Mouse (Mus musculus) heart, embryonic 11.5 days (tissue): ENCODE results near the gene Rassf5. TPM values are rescaled to one million over a fixed set of nuclear protein-coding genes. Genes with fewer than 3 reads are reported as not detected.
A peak's percentile ranks its signal among the peaks of the same experiment; 100 is the strongest.

Experiments used
- ATAC-seq: fragments of 200-750 bp; cut with Nextera tagmentation; replicated peaks from 2 replicates; pipeline ENCODE4 v1.8.0; 2017; ENCODE audit warnings: moderate library complexity; ENCODE audit not compliant: insufficient number of reproducible peaks, low FRiP score, low TSS enrichment
- H3K27ac ChIP-seq: fragments of 300-500 bp; sonication (generic); 2 replicates; pipeline ENCODE4 v1.5.1; 2014; ENCODE audit warnings: mild to moderate bottlenecking, low read depth, low read length
- H3K27me3 ChIP-seq: fragments of 300-500 bp; sonication (generic); 2 replicates; pipeline ENCODE4 v1.6.1; 2014; ENCODE audit warnings: mild to moderate bottlenecking, low read length, mixed read lengths; ENCODE audit not compliant: control insufficient read depth, insufficient read depth
- H3K36me3 ChIP-seq: fragments of 300-500 bp; sonication (generic); 2 replicates; pipeline ENCODE4 v1.6.1; 2014; ENCODE audit warnings: mild to moderate bottlenecking, low read length, moderate library complexity, mixed read lengths; ENCODE audit not compliant: control insufficient read depth, insufficient read depth
- H3K4me1 ChIP-seq: fragments of 300-500 bp; sonication (generic); 2 replicates; pipeline ENCODE4 v1.6.1; 2014; ENCODE audit warnings: low read length; ENCODE audit not compliant: control insufficient read depth, insufficient read depth
- H3K4me2 ChIP-seq: fragments of 300-500 bp; sonication (generic); 2 replicates; pipeline ENCODE4 v1.6.1; 2014; ENCODE audit warnings: mild to moderate bottlenecking, moderate library complexity
- H3K4me3 ChIP-seq: fragments of 300-500 bp; sonication (generic); 2 replicates; pipeline ENCODE4 v1.5.1; 2014; ENCODE audit warnings: low read depth, low read length
- H3K9ac ChIP-seq: fragments of 300-500 bp; sonication (generic); 2 replicates; pipeline ENCODE4 v1.6.1; 2014; ENCODE audit warnings: mild to moderate bottlenecking, low read depth, low read length, moderate library complexity
- H3K9me3 ChIP-seq: fragments of 300-500 bp; sonication (generic); replicated peaks from 2 replicates; pipeline ENCODE4 v1.6.1; 2016; ENCODE audit warnings: low read length; ENCODE audit not compliant: control insufficient read depth
- WGBS: fragments of 180-500 bp; shearing (Covaris S2); extraction: QIAGEN DNeasy Blood & Tissue Kit; methylation state at CpG from one replicate; pipeline ENCODE4 v1.1.7; 2014; ENCODE audit not compliant: insufficient replicate concordance; 5-methylcytosine and 5-hydroxymethylcytosine counted together
- polyA plus RNA-seq: library from polyadenylated mRNA; unstranded; fragments of >200 nt; fragmentation: Nextera tagmentation; extraction: Ambion mirVana; gene quantifications from 2 replicates; pipeline ENCODE4 v1.2.1, GENCODE M21; 2014

Gene Rassf5
- polyA plus RNA-seq, 1 experiment from 2014 or later, result 38.1 TPM

DNA sequence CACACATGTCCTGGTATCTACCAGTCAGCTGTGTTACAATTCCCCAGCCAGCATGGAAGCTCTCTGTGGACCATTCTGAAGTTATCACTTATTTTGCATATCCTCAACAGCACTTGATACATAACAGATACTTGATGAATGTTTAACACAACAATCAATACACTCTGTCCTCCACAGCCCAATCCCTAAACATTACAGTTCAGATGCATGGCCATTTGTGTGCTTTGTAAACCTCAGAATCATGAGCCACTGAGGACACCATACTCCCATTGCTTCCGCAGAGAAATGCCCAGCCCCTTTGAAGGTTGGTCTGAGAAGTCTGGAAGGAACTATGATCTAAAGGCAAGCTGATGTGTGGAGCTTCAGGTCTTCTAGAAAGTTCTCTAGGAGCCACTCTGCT lies 33.4 kb downstream of the Rassf5 start:
- Histone ChIP-seq H3K9ac (no peak overlapping the region), H3K27ac (no peak overlapping the region), H3K4me1 (peaks cover 12% of the 10 kb centered on the region), H3K36me3 (no peaks in the 10 kb centered on the region), H3K4me3 (no peak overlapping the region), H3K9me3 (no peaks in the 10 kb centered on the region), H3K27me3 (no peaks in the 10 kb centered on the region), H3K4me2 (no peak overlapping the region)
- ATAC-seq, result no peak
- 84% methylated on average over 1 of the region's 1 CpGs for WGBS

GRCm38 (mm10) chr1:131209971-131210426 lies 35.1 kb downstream of the Rassf5 start:
- no peak overlapping the region for H3K9ac ChIP-seq
- WGBS, result 76% methylated on average over 8 of the region's 8 CpGs
- no peak for ATAC-seq

DNA sequence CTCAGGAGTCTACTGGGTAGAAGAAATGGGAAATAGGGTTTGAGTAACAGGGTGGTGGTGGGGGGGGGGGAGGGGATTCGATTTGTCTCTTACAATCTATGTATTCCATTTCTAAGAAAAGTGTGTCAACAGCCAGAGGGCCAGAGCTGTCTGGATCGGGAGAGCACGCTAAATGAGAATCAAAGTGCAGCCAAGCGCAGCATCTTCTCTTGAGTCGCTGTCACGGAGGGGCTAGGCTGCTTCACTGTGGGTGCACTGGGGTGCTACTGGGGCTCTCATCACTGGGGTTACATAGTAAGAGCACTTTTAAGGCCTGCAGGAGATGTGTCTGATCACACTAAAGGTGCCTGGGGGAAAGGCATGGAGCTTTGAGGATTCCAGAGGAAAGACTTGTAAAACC lies 36.3 kb downstream of the Rassf5 start:
- H3K4me1 ChIP-seq, result peaks cover 9% of the 10 kb centered on the region
- WGBS, result 92% methylated on average over 6 of the region's 6 CpGs
- H3K4me2 ChIP-seq, result no peak overlapping the region
- H3K4me3 ChIP-seq, result no peak overlapping the region
- no peak for ATAC-seq
- no peaks in the 10 kb centered on the region for H3K9me3 ChIP-seq
- no peaks in the 10 kb centered on the region for H3K27me3 ChIP-seq
- no peaks in the 10 kb centered on the region for H3K36me3 ChIP-seq
- no peak overlapping the region for H3K27ac ChIP-seq
- no peak overlapping the region for H3K9ac ChIP-seq

More at GRCm38 (mm10) chr1:131209971-131210426, 35.1 kb downstream of the Rassf5 start:
- Histone ChIP-seq H3K27me3 (no peaks in the 10 kb centered on the region), H3K4me3 (no peak overlapping the region), H3K27ac (no peak overlapping the region), H3K36me3 (no peaks in the 10 kb centered on the region), H3K9me3 (no peaks in the 10 kb centered on the region), H3K4me2 (no peak overlapping the region), H3K4me1 (peaks cover 12% of the 10 kb centered on the region)

- Histone ChIP-seq H3K4me1 (peaks cover 3% of the 10 kb centered on the region), H3K27me3 (no peaks in the 10 kb centered on the region), H3K9me3 (no peaks in the 10 kb centered on the region), H3K4me2 (no peak overlapping the region), H3K27ac (peak overlapping the region; percentile 15; the same call in 1 of the 2 replicates), H3K9ac (no peak overlapping the region), H3K4me3 (no peak overlapping the region), H3K36me3 (no peaks in the 10 kb centered on the region)
- 81% methylated on average over 5 of the region's 5 CpGs for WGBS
- ATAC-seq, result no peak
These were observed 37.0 kb downstream of the Rassf5 start for GRCm38 (mm10) chr1:131208081-131208480.

GRCm38 (mm10) chr1:131207531-131207930 lies 37.5 kb downstream of the Rassf5 start:
- H3K4me2 ChIP-seq, result no peak overlapping the region
- no peak overlapping the region for H3K9ac ChIP-seq
- ATAC-seq, result no peak
- H3K9me3 ChIP-seq, result no peaks in the 10 kb centered on the region
- WGBS, result 4% methylated on average over 5 of the region's 5 CpGs
- no peaks in the 10 kb centered on the region for H3K4me1 ChIP-seq
- peak overlapping the region; percentile 15; the same call in 1 of the 2 replicates for H3K27ac ChIP-seq
- no peak overlapping the region for H3K4me3 ChIP-seq
- H3K36me3 ChIP-seq, result no peaks in the 10 kb centered on the region
- H3K27me3 ChIP-seq, result no peaks in the 10 kb centered on the region

- no peak overlapping the region for H3K9ac ChIP-seq
- no peaks in the 10 kb centered on the region for H3K9me3 ChIP-seq
- no peaks in the 10 kb centered on the region; the same call in 1 of the 2 replicates for H3K4me1 ChIP-seq
- no peak overlapping the region for H3K4me2 ChIP-seq
- H3K36me3 ChIP-seq, result no peaks in the 10 kb centered on the region
- ATAC-seq, result no peak
- H3K4me3 ChIP-seq, result no peak overlapping the region
- no peaks in the 10 kb centered on the region for H3K27me3 ChIP-seq
- WGBS, result 79% methylated on average over 5 of the region's 5 CpGs
- H3K27ac ChIP-seq, result no peak overlapping the region
These were observed 38.7 kb downstream of the Rassf5 start for GRCm38 (mm10) chr1:131206342-131206741.

DNA sequence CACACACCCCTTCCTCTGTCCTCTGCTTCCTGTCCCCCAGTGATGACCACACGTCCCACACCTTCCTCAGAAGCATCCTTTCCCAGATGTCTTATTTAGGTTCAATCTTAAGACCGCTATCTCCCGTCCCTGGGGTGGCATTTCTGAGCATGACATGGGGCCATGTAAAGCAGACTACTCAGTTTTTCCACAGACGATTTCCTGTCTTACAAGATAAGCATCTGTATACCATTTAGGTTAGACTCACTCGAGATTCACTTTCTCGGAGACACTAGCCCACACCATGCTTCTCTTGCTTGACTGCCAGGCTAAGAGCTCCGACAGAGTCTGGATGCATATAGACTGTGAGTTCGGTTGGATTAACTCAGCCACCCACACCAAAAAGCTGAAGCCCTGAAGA lies 40.6 kb downstream of the Rassf5 start:
- no peak overlapping the region for H3K9ac ChIP-seq
- no peak overlapping the region for H3K27ac ChIP-seq
- no peak overlapping the region for H3K4me3 ChIP-seq
- peaks cover 6% of the 10 kb centered on the region for H3K4me1 ChIP-seq
- no peaks in the 10 kb centered on the region for H3K27me3 ChIP-seq
- WGBS, result 61% methylated on average over 8 of the region's 8 CpGs
- H3K4me2 ChIP-seq, result no peak overlapping the region
- no peaks in the 10 kb centered on the region for H3K9me3 ChIP-seq
- no peak for ATAC-seq
- H3K36me3 ChIP-seq, result no peaks in the 10 kb centered on the region

DNA sequence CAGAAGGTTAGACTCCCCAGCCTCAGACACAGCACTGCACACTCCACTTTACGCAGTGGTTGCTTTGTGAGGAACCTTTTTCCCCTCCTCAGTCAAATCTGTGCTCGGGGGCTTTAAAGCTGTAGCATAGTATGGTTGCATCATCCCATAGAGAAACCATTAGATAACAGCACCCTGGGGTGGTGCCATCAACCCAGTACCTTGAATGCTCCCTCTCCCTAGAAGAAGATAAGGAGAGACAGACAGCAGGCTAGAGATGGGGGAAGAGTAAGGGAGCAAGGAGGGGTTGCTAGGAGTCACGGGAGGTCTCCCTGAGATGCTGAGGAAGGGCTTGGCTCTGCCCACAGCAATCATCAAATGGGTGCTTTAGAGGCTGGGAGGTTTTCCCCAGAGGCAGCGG lies 43.7 kb downstream of the Rassf5 start:
- no peak for ATAC-seq
- 73% methylated on average over 4 of the region's 4 CpGs for WGBS
- Histone ChIP-seq H3K4me3 (no peak overlapping the region), H3K27me3 (no peaks in the 10 kb centered on the region), H3K9me3 (no peaks in the 10 kb centered on the region), H3K27ac (no peak overlapping the region), H3K4me2 (no peak overlapping the region), H3K36me3 (no peaks in the 10 kb centered on the region), H3K4me1 (peaks cover 18% of the 10 kb centered on the region), H3K9ac (no peak overlapping the region)

DNA sequence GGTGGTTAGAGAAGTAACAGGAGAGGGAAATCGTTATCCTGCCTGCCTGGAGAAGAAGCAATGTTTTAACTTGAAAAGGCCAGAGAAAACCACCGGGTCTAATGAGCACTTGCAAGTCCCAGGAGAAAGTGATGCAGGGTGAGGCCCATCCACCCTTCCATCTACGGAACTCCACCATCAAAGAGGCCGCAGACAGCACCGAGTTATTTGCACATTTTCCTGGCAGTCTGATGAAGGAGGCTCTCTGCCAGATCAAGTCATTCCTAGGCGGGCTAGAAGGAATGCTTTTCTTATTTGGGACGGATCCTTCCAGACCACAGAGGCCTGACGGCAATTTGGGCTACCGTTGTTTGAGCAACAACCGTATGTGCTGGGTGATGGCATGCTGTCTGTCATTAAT lies 44.5 kb downstream of the Rassf5 start:
- Histone ChIP-seq H3K36me3 (no peaks in the 10 kb centered on the region), H3K4me2 (no peak overlapping the region), H3K9me3 (no peaks in the 10 kb centered on the region), H3K4me3 (no peak overlapping the region), H3K27ac (no peak overlapping the region), H3K9ac (no peak overlapping the region), H3K4me1 (peaks cover 21% of the 10 kb centered on the region), H3K27me3 (no peaks in the 10 kb centered on the region)
- WGBS, result 70% methylated on average over 10 of the region's 10 CpGs
- no peak for ATAC-seq
